Mouse (Mus musculus) lung, postnatal 4 days (tissue): ENCODE measurements at regions not wholly inside any gene's neighbourhood (a gene's known extent, or its start where the extent isn't known, plus 50 kb on each side); places are given as distances from the start of the nearest gene placed in this dataset.

ENCODE experiments used
- DNase-seq, 2 experiments: peaks; one replicate each; pipeline ENCODE4 v3.0.0; 2021

DNA sequence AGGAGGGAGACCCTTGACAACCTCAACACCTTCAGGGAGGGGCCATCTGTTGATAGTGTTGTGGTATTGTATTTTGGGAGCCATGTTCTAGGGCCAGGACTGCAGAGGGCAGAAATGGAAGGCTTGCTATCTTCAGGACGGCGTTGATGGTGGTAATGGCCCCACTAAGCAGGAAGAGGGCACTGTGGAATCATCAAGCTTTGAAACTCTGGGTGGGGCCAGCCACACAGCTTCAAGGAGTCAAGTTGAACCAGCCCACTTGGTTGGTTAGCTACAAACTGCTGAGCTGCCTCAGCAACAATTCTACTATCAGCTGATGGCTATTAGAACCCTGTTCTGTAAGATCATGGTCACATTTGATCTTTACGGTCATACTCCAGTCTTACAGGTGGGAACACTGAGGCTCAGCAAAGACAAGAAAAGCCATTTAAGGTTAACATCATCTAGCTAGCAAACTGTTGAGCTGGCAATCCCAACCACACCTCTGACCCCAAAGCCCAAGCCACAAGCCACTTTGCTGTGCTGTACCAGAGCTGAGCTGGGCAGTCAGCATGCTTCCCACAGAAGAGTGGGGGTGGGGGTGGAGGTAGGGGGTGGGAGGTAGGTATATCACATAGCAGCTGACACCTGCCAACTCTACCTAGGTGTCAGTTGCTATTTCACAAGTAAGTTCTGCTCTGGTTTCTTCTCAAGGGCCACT, 203.9 kb downstream of the Uaca start:
- DNase-seq = peak; percentile 63 to 68

DNA sequence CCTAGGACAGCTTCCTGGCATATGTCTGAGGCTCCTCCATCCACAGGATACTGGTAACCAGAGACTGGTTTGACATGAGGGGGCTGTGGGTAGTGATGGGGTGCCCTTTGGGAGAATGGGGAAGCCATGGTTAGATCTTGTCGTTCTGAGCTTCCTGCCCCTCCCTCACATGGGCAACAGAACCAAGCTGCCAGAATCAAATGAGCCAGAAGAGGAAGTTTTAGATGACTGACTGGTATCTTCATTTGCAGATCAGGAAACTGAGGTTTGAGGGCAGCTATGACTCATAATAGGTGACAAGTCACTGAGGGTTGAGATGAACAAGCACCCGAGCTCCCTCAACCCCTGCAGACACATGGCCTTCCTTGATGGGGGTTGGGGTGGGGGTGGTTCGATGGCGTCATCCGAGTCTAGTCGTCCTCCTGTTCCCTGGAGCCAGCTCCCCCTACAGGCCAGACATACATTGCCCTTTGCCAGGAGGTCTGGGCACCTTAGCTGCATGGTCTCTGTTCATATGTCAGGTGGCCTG, 204.7 kb downstream of the Uaca start:
- peak; percentile 47 to 61 for DNase-seq

GRCm38 (mm10) chr9:61000232-61000631, 205.9 kb downstream of the Uaca start:
- no peak for DNase-seq

- no peak for DNase-seq
Observed at GRCm38 (mm10) chr9:61002572-61002971, 208.2 kb downstream of the Uaca start.

GRCm38 (mm10) chr9:61008446-61008845, 214.1 kb downstream of the Uaca start:
- DNase-seq = no peak

DNA sequence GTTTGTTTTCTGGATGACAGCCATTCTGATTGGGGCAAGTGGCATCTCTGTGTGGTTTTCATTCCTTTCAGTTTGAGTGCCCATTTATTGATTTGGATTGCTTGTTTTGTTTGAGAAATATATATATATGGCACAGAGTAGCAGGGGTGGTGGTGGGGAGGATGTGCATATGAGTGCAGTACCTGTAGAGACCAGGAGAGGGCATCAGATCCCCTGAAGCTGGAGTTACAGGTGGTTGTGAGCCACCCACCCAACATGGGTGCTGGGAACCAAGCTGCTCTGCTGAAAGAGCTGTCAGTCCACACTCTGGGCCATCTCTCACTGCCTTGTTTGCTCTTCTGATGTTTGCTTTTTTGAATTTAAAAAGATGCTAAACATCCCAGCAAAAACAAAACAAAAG, 216.7 kb downstream of the Uaca start:
- no peak for DNase-seq

DNA sequence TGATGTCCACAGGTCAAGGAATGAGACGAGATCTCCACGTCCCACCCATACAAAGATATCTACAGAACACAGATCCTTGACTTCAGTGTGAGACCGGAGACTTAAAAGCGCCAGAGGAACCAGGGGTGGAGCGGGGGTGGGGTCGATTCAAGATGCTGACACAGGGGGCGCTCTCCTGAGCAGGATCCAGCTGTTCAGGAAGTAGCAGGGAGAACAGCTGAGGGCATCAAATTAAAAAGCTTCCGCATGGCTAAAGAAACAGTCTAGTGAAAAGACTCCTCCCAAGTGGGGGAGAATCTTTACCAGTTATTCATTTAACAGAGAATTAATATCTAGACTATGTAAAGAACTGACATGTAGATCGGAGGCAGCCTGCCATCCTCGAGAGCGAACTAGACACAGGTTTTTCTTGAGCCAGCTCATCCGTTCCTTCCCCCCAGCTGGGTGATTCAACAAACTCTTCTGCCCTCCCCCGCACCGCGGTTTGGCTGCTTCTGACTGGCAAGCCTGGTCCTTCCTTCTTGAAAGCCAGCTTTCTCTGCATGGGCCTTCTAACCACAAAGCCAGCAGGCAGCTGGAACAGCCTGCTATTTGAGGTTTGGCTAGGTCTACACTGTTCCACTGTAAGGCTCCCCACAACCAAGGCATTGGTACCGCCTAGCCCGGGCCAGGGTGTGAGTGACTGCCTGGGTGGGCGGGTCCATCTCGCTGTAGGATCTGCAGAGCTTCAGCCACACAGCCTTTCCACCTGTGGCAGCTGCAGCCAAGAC, 218.6 kb downstream of the Uaca start:
- DNase-seq = peak; percentile 69 to 72

- no peak for DNase-seq
Observed at GRCm38 (mm10) chr9:61014151-61014550, 219.8 kb downstream of the Uaca start.

DNA sequence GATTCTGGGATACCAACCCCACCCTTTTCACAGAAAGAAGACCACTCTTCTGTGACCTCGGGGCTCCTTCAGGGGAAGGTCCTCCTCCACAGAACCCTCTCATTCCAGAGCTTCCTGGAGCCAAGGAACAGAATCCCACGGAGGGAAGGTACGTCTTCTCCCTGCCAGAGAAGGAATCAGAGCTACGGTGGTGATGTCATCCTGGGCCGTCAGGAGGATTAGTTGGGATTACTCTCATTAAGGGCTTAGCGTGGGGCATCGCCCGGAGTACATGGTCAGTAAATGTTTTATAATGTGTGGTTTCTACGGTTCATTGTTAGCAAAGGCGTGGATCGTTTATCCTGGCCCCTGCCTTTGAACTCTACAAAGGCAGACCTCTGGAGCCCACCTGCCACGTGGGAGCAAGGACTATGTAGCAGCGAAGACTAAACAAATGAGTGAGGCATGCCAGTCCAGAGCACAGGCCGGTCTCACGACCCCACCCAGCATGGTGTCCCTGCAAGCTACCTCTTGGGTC, 221.1 kb downstream of the Uaca start:
- no peak for DNase-seq

DNA sequence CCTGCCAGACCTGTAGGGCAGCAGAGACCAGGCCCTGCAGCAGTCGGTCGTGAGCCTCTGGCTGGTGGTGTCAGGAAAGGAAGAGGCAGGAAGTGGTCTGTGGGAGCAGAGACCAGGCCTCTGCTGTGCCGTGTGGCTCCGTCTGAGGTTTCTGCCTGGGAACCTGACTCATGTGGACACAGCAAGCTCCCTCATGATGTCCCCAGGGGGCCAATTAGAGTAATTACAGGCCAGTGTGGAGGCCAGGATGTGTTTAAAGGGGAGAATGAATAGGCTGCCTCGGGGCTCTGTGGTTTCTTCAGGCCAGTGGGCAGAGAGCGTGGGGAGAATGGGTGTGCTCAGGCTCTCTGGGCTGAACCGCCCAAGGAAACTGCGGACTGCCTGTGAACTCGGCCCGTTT, 222.3 kb downstream of the Uaca start:
- DNase-seq = no peak

DNA sequence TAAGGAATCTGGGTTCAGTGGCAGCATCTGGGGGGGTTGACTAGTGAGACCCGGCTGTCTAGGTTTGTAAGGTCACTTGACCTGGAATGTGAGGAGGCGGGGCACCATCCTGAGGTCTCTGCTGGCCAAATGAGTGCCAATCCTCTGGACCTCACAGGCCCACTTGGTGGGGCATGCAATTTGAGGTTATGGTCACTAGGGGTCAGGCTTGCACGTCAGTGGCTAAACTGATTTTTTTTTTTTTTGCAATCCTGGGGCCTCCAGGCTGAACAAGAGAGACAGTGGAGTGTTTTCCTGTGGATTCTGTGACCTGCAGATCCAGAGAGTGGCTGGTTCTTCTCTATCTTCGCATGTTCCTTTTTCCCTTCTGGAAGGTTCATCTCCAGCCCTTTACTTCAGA, 225.6 kb downstream of the Uaca start:
- DNase-seq = peak in 1 of 2 experiments; percentile 45

DNA sequence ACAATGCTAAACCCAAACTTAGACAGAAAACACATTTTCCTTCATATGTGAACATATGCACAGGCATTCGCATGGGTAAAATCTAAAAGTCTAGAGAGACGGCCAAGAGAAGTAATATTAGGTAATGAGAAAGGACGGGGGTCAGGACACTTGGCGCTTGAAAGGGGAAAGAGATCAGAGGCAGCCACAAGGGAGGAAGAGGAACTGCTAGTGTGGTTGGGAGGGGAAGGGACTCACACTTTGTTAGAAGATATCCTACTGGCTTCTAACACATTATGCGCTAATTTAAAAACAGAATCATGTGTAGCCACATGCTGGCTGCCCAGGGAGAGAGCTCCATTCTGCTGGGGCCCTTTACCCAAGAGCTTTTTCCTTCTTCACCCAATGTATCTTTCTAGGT, 227.5 kb downstream of the Uaca start:
- DNase-seq = no peak

DNA sequence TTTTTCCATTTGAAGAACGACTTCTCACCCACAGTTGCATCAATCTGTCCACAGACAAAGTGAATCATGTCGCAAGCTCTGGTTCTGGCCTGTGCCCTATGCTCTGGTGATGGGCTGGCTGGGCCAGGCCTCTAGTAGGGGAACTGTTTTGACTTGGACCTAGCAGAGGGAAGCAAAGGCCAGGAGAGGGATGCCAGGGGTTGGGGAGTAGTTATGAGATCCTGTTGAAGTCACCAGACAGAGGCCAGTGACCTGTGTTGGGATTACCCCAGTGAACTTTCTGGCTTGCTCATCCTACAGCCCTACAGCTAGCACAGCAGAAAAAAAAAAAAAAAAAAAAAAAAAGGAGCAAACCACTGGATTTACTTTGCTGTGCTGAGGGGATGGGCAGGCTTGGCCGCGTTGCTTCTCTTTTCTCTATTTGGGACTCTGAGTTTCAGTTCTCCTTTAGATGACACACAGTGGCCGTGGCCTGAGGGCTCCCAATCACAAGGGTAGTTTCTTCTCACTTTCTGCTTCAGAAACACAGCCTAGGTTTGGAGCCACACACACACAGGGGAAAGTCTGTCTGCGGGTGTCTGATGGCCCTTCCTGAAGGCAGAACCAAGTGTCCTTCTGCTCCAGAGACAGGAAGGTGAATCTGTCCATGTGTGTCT, 228.2 kb downstream of the Uaca start:
- peak; percentile 50 to 57 for DNase-seq

DNA sequence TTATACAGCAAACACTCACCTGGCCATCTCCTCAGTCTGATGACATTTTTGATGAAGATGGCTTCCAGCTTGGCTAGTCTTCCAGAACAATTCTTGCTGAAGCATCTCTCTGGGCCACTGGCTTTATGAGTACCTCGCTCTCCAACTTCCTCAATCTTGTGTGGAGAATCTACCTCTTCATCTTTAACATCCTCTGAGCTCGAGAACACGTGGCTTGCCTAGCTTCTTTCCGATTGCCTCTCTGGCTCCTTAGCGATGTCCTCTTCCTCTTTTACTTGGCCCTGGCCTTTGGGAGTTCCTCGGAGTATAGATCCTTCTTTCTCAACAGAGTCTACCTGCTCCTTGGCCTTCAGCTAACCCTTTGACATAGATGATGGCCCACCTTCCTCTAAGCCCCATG, 231.0 kb downstream of the Uaca start:
- DNase-seq = no peak

DNA sequence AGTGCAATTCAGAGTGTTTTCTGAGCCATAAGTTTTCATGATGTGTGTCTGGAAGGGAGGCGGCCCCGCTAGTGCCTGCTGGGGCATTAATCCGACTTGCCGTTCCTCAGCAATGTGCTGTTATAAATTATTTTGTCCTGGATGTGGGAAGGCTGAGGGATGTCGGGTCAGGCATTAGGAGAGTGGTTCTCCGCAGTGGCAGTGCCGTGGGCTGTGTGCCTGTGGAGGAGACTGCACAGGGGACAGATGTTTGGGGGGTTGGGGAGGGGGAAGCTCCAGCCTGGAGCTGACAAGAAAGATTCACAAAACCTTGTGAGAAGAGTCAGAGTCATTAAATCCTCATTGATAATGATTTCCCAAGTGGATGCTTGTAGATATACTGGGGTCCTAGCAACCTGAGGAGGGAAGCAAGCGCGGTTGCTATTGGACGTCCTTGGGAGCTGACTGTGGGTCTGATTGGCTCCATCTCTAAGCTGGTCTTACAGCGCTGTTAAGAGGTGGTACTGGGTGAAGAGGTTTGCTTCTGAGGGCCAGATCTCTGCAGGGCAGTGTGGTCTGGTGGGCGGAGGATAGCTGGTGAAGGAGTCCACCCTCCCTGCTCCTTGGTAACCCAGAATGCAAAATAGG, 234.5 kb downstream of the Uaca start:
- DNase-seq = no peak

DNA sequence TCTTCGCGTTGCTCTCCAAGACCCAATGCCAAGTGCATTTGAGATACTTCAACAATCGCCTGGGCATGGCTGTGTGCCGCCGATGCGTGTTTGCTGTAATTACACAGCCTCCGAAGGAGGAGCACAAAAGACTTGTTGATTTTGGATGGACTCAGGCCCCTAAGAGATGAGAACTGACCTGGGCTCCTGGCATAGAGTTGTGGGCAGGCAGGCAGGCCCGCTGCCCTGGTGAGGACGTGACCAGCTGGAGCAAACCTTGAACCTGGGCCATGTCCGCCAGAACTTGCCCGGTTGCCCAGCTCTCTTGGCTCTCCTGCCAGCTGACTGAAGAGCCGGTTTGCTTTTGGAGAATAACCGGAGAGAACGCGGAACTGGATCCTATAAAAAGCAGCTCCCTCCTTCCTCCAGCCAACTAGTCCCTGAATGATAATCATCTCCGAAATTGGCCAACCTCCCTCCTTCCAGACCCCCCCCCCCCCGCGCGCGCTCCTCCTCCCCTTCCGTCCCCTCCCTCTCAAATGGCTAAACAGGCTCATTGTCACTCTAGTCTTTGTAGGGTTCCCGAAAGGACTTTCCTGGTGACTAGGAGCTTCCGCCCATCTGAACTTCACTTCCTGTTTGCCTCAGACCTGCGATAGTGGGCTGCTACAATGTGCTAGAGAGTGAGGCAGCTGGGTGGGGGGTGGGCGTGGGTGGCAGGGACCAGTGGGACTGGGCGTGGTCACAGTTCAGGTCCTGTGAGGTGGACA, 237.5 kb downstream of the Uaca start:
- peak; percentile 36 to 46 for DNase-seq

GRCm38 (mm10) chr9:61032448-61033433, 238.4 kb downstream of the Uaca start:
- no peak for DNase-seq

DNA sequence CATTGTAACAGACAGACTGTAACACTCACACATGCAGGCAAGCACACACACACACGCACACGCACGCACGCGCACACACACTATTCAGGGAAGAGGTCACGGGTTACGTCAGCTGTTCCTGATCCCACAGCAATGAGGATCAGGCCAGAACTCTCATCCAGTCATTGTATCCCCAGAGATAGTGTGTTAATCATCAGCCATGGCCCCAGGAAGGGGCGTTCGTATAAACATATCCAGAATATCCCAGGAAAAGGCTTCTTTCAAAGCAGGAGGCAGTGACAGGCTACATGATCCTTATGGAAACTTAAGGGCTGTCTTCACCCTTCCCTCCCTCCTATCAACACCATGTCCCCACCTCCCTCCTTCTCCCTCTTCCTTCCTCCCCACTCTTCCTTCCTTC, 239.3 kb downstream of the Uaca start:
- no peak for DNase-seq

- DNase-seq = peak in 1 of 2 experiments; percentile 25
Observed at GRCm38 (mm10) chr9:61042063-61042462, 247.7 kb downstream of the Uaca start.

GRCm38 (mm10) chr9:61044983-61045382, 250.6 kb downstream of the Uaca start:
- no peak for DNase-seq

- peak; percentile 58 to 76 for DNase-seq
Observed at GRCm38 (mm10) chr9:61046517-61046916, 252.2 kb downstream of the Uaca start.
